ENCODE assay signal across 10 mouse cellular contexts in genomic region chr8:124521946-124522345, GRCm38 (mm10). TPM values are rescaled to one million over a fixed set of nuclear protein-coding genes. Genes with fewer than 3 reads are reported as not detected.
A peak's percentile ranks its signal among the peaks of the same experiment; 100 is the strongest.
DNase-seq lines count a peak whose midpoint lies in the region; ATAC-seq lines count a peak whose summit lies in the region.
"Had no signal": no experiment of that assay in that cellular context is flagged by ENCODE, and none has a peak within 500 bp of the region (broad histone marks: within the 10 kb centered on the region; RNA-seq: fewer than 3 reads in every experiment).

No protein-coding gene starts in this region.

- H3K36me3 ChIP-seq in heart, embryonic 11.5 days (ENCODE audit: control insufficient read depth, insufficient read depth, low read length), result peaks cover 4% of the 10 kb centered on the region; the same call in 1 of the 2 replicates
- H3K36me3 ChIP-seq in forebrain, embryonic 11.5 days (ENCODE audit: control insufficient read depth, insufficient read depth, low read length), result no peaks in the 10 kb centered on the region; the same call in 1 of the 2 replicates
- peaks cover 24% of the 10 kb centered on the region for H3K36me3 ChIP-seq in kidney, embryonic 15.5 days
- peaks cover 11% of the 10 kb centered on the region; the same call in 1 of the 2 replicates for H3K36me3 ChIP-seq in midbrain, embryonic 16.5 days (ENCODE audit: control insufficient read depth, insufficient read depth, low read length)

- peaks cover 11% of the 10 kb centered on the region for H3K4me1 ChIP-seq in heart, embryonic 11.5 days (ENCODE audit: control insufficient read depth, insufficient read depth, low read length)
- peaks cover 5% of the 10 kb centered on the region; the same call in 1 of the 2 replicates for H3K4me1 ChIP-seq in forebrain, embryonic 11.5 days (replicated peaks; ENCODE audit: control insufficient read depth, insufficient read depth, low read length)
- peaks cover 19% of the 10 kb centered on the region for H3K4me1 ChIP-seq in kidney, embryonic 15.5 days
- peaks cover 13% of the 10 kb centered on the region for H3K4me1 ChIP-seq in midbrain, embryonic 16.5 days (ENCODE audit: control insufficient read depth, insufficient read depth, low read length)

- H3K4me2 ChIP-seq in heart, embryonic 11.5 days, result peak overlapping the region; percentile 86; the same call in 1 of the 2 replicates
- H3K4me2 ChIP-seq in forebrain, embryonic 11.5 days (ENCODE audit: low read depth, low read length, severe bottlenecking), result peak overlapping the region; percentile 95; the same call in 1 of the 2 replicates
- H3K4me2 ChIP-seq in kidney, embryonic 15.5 days, result peak overlapping the region; percentile 83
- peak overlapping the region; percentile 89 for H3K4me2 ChIP-seq in midbrain, embryonic 16.5 days (ENCODE audit: low read length)

- no peak for DNase-seq in heart, postnatal 14 days
- no peak for DNase-seq in forebrain, embryonic 11.5 days (ENCODE audit: low spot score)
- no peak for DNase-seq in thymus, postnatal 25 days
- no peak for DNase-seq in thymus, postnatal 10 days (ENCODE audit: low spot score in 2 of 2)
- DNase-seq in gastrocnemius, postnatal 14 days, result no peak
- DNase-seq: right cerebral cortex, adult 18-20 months had no signal

- H3K9ac ChIP-seq in heart, embryonic 11.5 days (ENCODE audit: low read depth, low read length), result no peak overlapping the region
- no peak overlapping the region for H3K9ac ChIP-seq in forebrain, embryonic 11.5 days (ENCODE audit: low read length)
- no peak overlapping the region for H3K9ac ChIP-seq in kidney, embryonic 15.5 days
- H3K9ac ChIP-seq in midbrain, embryonic 16.5 days (ENCODE audit: low read depth, low read length), result no peak overlapping the region

- 91% methylated on average over 6 of the region's 6 CpGs for WGBS in heart, embryonic 11.5 days (ENCODE audit: insufficient replicate concordance)
- 88% methylated on average over 6 of the region's 6 CpGs for WGBS in forebrain, embryonic 11.5 days
- 93% methylated on average over 6 of the region's 6 CpGs for WGBS in kidney, embryonic 15.5 days
- 95% methylated on average over 6 of the region's 6 CpGs for WGBS in midbrain, embryonic 16.5 days

- no peak overlapping the region for H3K27ac ChIP-seq in heart, embryonic 11.5 days (ENCODE audit: low read depth, low read length)
- no peak overlapping the region for H3K27ac ChIP-seq in forebrain, embryonic 11.5 days (ENCODE audit: low read depth, low read length)
- H3K27ac ChIP-seq in kidney, embryonic 15.5 days, result no peak overlapping the region
- no peak overlapping the region for H3K27ac ChIP-seq in midbrain, embryonic 16.5 days (ENCODE audit: low read length)

- intact Hi-C loops in heart, postnatal 14 days (cut with DNase I), result loop anchor here (5.0 kb wide), 1 partner anchor 125 kb away; no protein-coding TSS in a partner anchor
- intact Hi-C loops in gastrocnemius, postnatal 14 days (cut with DNase I; ENCODE audit: low total_unique reads), result no loop called here

- peak overlapping the region; percentile 93; the same call in 1 of the 2 replicates for H3K4me3 ChIP-seq in heart, embryonic 11.5 days (ENCODE audit: low read depth, low read length)
- H3K4me3 ChIP-seq in forebrain, embryonic 11.5 days (ENCODE audit: low read depth, low read length), result peak overlapping the region; percentile 75; the same call in 1 of the 2 replicates
- H3K4me3 ChIP-seq in kidney, embryonic 15.5 days (replicated peaks), result peak overlapping the region; percentile 98
- H3K4me3 ChIP-seq in midbrain, embryonic 16.5 days (ENCODE audit: low read depth, low read length), result no peak overlapping the region

- H3K9me3 ChIP-seq in heart, embryonic 11.5 days (replicated peaks; ENCODE audit: control insufficient read depth, low read length), result no peaks in the 10 kb centered on the region
- no peaks in the 10 kb centered on the region for H3K9me3 ChIP-seq in forebrain, embryonic 11.5 days (ENCODE audit: control insufficient read depth, low read length)
- H3K9me3 ChIP-seq in kidney, embryonic 15.5 days (replicated peaks), result no peaks in the 10 kb centered on the region
- H3K9me3 ChIP-seq in midbrain, embryonic 16.5 days (replicated peaks; ENCODE audit: control insufficient read depth, low read length, poor library complexity, severe bottlenecking), result no peaks in the 10 kb centered on the region

- H3K27me3 ChIP-seq in heart, embryonic 11.5 days (ENCODE audit: control insufficient read depth, insufficient read depth, low read length), result no peaks in the 10 kb centered on the region
- no peaks in the 10 kb centered on the region for H3K27me3 ChIP-seq in forebrain, embryonic 11.5 days (ENCODE audit: control insufficient read depth, insufficient read depth, low read length)
- 0 out of 2 replicates have a peak, but pooled peaks cover 8% of the 10 kb centered on the region for H3K27me3 ChIP-seq in kidney, embryonic 15.5 days
- H3K27me3 ChIP-seq in midbrain, embryonic 16.5 days (ENCODE audit: control insufficient read depth, insufficient read depth, low read depth, low read length), result peaks cover 6% of the 10 kb centered on the region

- no peak for ATAC-seq in heart, embryonic 11.5 days (replicated peaks; ENCODE audit: insufficient number of reproducible peaks, low FRiP score, low TSS enrichment)
- no peak for ATAC-seq in forebrain, embryonic 11.5 days (replicated peaks; ENCODE audit: low FRiP score)
- ATAC-seq in kidney, embryonic 15.5 days (replicated peaks; ENCODE audit: low FRiP score), result no peak
- ATAC-seq in midbrain, embryonic 16.5 days, result no peak

RNA-seq across cellular contexts. Expression of gene Cog2, which starts 1.4 kb away (rescaled TPM):
- polyA plus RNA-seq in heart, embryonic 11.5 days (2014; fragmentation: Nextera tagmentation; extraction: Ambion mirVana), result 24.6 and 28.4 TPM in 2 replicates
- 10 to 100 TPM; 22.0 to 23.7 TPM for total RNA-seq in heart, postnatal 14 days (2021)
- 41.4 and 44.7 TPM in 2 replicates for polyA plus RNA-seq in forebrain, embryonic 11.5 days (2014; fragmentation: Nextera tagmentation; extraction: Ambion mirVana)
- 35.6 and 36.4 TPM in 2 replicates for polyA plus RNA-seq in kidney, embryonic 15.5 days (2015; fragmentation: Nextera tagmentation; extraction: Ambion mirVana)
- polyA plus RNA-seq in midbrain, embryonic 16.5 days (2015; fragmentation: Nextera tagmentation; extraction: Ambion mirVana), result 33.0 and 34.5 TPM in 2 replicates
- total RNA-seq in gastrocnemius, postnatal 14 days (2021), result 10 to 100 TPM; 18.7 to 19.8 TPM

RNA-seq across cellular contexts. Expression of gene Agt, which starts 47.6 kb away (rescaled TPM):
- polyA plus RNA-seq in heart, embryonic 11.5 days (2014; fragmentation: Nextera tagmentation; extraction: Ambion mirVana), result 0.49 and 0.59 TPM in 2 replicates
- 10 to 100 TPM; 13.4 to 13.5 TPM for total RNA-seq in heart, postnatal 14 days (2021)
- polyA plus RNA-seq in forebrain, embryonic 11.5 days (2014; fragmentation: Nextera tagmentation; extraction: Ambion mirVana), result not detected in 2 replicates
- polyA plus RNA-seq in kidney, embryonic 15.5 days (2015; fragmentation: Nextera tagmentation; extraction: Ambion mirVana), result 1.9 and 3.2 TPM in 2 replicates
- 1.5 and 10.1 TPM in 2 replicates for polyA plus RNA-seq in midbrain, embryonic 16.5 days (2015; fragmentation: Nextera tagmentation; extraction: Ambion mirVana)
- total RNA-seq in gastrocnemius, postnatal 14 days (2021), result 10 to 100 TPM; 11.4 to 12.3 TPM
- polyA plus RNA-seq: C2C12 had no signal

RNA-seq across cellular contexts. Expression of gene Capn9, which starts 54.0 kb away (rescaled TPM):
- polyA plus RNA-seq in heart, embryonic 11.5 days (2014; fragmentation: Nextera tagmentation; extraction: Ambion mirVana), result not detected in 2 replicates
- total RNA-seq in heart, postnatal 14 days (2021), result under 1 TPM in 1 of 2 experiments, not detected in 1; 0.10 TPM
- 0.15 TPM in 1 of 2 replicates, not detected in the other for polyA plus RNA-seq in forebrain, embryonic 11.5 days (2014; fragmentation: Nextera tagmentation; extraction: Ambion mirVana)
- 0.08 and 0.31 TPM in 2 replicates for polyA plus RNA-seq in kidney, embryonic 15.5 days (2015; fragmentation: Nextera tagmentation; extraction: Ambion mirVana)
- polyA plus RNA-seq in midbrain, embryonic 16.5 days (2015; fragmentation: Nextera tagmentation; extraction: Ambion mirVana), result 0.17 and 0.20 TPM in 2 replicates
- under 1 TPM in 1 of 2 experiments, not detected in 1; 0.08 TPM for total RNA-seq in gastrocnemius, postnatal 14 days (2021)
- polyA plus RNA-seq: C2C12 had no signal
